Mouse (Mus musculus) forebrain, embryonic 13.5 days (tissue): Measurements from ENCODE around the gene Cmpk2. TPM values are rescaled to one million over a fixed set of nuclear protein-coding genes. Genes with fewer than 3 reads are reported as not detected.
A peak's percentile ranks its signal among the peaks of the same experiment; 100 is the strongest.
"Not testable (repeated sequence)": the region's sequence is repeated elsewhere in the genome, so short reads cannot be mapped to it uniquely, and the experiment has no call there.

Source experiments
- ATAC-seq: fragments of 200-750 bp; cut with Nextera tagmentation; 2 replicates; pipeline ENCODE4 v1.8.0; 2017
- H3K27ac ChIP-seq: fragments of 300-500 bp; sonication (generic); 2 replicates; pipeline ENCODE4 v1.5.1; 2015; ENCODE audit warnings: inconsistent platforms, mild to moderate bottlenecking, moderate library complexity
- H3K27me3 ChIP-seq: fragments of 300-500 bp; sonication (generic); 2 replicates; pipeline ENCODE4 v1.6.1; 2015; ENCODE audit warnings: mild to moderate bottlenecking, inconsistent platforms
- H3K36me3 ChIP-seq: fragments of 300-500 bp; sonication (generic); 2 replicates; pipeline ENCODE4 v1.6.1; 2015; ENCODE audit warnings: mild to moderate bottlenecking, inconsistent platforms; ENCODE audit not compliant: poor library complexity, severe bottlenecking
- H3K4me1 ChIP-seq: fragments of 300-500 bp; sonication (generic); 2 replicates; pipeline ENCODE4 v1.6.1; 2015; ENCODE audit warnings: inconsistent platforms
- H3K4me2 ChIP-seq: fragments of 300-500 bp; sonication (generic); 2 replicates; pipeline ENCODE4 v1.6.1; 2015; ENCODE audit warnings: inconsistent platforms, mild to moderate bottlenecking, moderate library complexity
- H3K4me3 ChIP-seq: fragments of 300-500 bp; sonication (generic); 2 replicates; pipeline ENCODE4 v1.5.1; 2015; ENCODE audit warnings: mild to moderate bottlenecking, inconsistent platforms
- H3K9ac ChIP-seq: fragments of 300-500 bp; sonication (generic); 2 replicates; pipeline ENCODE4 v1.6.1; 2015; ENCODE audit warnings: mild to moderate bottlenecking, inconsistent platforms
- H3K9me3 ChIP-seq: fragments of 300-500 bp; sonication (generic); replicated peaks from 2 replicates; pipeline ENCODE4 v1.6.1; 2016; ENCODE audit warnings: inconsistent platforms
- WGBS: fragments of 180-500 bp; shearing (Covaris S2); methylation state at CpG from one replicate; pipeline ENCODE4 v1.1.7; 2015; 5-methylcytosine and 5-hydroxymethylcytosine counted together
- polyA plus RNA-seq: library from polyadenylated mRNA; unstranded; fragments of >200 nt; fragmentation: Nextera tagmentation; extraction: Ambion mirVana; gene quantifications from 2 replicates; pipeline ENCODE4 v1.2.1, GENCODE M21; 2015

Gene Cmpk2
- polyA plus RNA-seq, 1 experiment from 2014 or later: 5.9 TPM

DNA sequence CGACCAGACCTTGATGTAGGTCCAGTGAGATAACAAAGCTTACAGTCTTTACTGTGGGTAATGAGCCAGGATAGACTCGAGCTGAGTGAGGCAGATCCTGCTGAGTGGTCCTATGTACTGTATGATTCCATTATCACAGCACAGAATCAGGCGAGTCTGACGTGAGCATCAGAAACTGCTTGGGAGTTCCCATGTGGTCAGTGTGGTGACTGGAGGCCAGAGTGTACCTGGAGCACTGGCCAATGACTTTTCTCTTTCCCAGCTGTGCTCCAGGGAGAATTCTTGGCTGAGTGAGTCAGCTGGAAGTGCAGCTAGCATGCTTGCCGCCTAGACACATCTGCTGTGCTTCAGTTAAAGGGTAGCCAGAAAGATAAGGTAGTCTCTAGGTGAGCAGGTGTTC is 14.3 kb upstream of the Cmpk2 start:
- 44% methylated on average over 5 of the region's 5 CpGs for WGBS
- Histone ChIP-seq H3K27me3 (no peaks in the 10 kb centered on the region), H3K9ac (no peak overlapping the region), H3K27ac (no peak overlapping the region), H3K4me3 (no peak overlapping the region), H3K4me1 (peaks cover 10% of the 10 kb centered on the region), H3K9me3 (no peaks in the 10 kb centered on the region), H3K36me3 (no peaks in the 10 kb centered on the region), H3K4me2 (no peak overlapping the region)
- no peak for ATAC-seq

DNA sequence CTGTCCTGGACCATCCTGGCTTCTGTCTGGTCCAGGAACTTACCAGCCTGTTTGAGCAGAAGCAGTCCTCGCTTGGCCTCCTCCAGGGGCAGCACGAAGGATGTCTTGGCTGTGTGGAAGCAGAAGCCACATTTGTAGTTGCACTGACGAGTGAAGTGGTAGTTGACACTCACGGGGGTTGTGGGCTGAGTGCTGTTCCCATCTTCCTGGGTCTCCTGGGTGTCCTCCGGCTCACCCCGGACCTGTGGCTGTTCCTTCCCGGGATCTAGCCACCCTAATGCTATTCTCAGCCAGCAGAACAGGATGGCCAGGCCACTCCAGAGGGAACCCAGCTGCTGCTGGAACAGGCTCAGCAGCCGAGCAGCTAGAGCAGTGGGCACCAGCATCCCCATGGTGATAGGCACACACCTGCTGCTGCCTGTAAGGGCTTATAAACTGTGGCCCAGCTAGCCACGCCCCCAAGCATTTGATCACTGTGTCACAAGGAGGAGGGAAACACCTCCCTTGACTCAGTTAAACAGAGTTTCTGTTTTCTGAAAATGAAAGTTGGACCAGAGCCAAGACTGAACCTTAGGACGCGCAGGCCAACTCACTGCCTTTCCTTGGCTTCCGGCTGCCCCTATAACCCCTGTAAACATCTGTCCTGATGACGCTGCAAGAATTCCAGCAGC is 12.8 kb upstream of the Cmpk2 start, which contains the start of gene Rsad2:
TSS of gene Rsad2 (minus strand) at position 425 of the 671 bp plus-strand sequence.
- Histone ChIP-seq H3K4me1 (peaks cover 10% of the 10 kb centered on the region), H3K9me3 (no peaks in the 10 kb centered on the region), H3K27ac (no peak within 1 kb of the TSS), H3K9ac (no peak within 1 kb of the TSS), H3K4me3 (no peak within 1 kb of the TSS), H3K36me3 (no peaks in the 10 kb centered on the region), H3K4me2 (peak within 1 kb of the TSS; percentile 28), H3K27me3 (no peaks in the 10 kb centered on the region)
- 50% methylated on average over 13 of the region's 13 CpGs for WGBS
- ATAC-seq: peak; percentile 59

DNA sequence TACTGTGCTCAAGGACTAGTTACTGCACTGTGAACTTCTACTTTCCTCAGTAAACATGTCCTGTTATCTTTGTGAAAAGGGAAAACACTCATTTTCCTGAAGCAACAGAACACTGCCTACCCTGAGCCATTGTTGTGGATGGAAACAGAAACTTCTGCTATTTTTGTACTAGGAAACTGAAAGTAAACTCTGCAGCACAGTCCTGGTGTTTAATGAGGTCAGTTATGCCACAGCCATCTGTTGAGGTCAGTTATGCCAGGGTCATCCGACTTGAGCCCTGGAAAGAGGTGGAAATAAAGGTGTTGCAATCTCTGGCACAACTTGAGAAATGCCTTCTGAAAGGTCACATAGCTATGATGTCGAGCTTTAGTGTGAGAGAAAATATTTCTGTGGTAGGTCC is 8.9 kb upstream of the Cmpk2 start:
- no peak overlapping the region for H3K9ac ChIP-seq
- no peak overlapping the region for H3K4me3 ChIP-seq
- H3K4me1 ChIP-seq: peaks cover 10% of the 10 kb centered on the region
- H3K9me3 ChIP-seq: no peaks in the 10 kb centered on the region
- H3K4me2 ChIP-seq: no peak overlapping the region
- ATAC-seq: no peak
- no peaks in the 10 kb centered on the region for H3K36me3 ChIP-seq
- H3K27me3 ChIP-seq: no peaks in the 10 kb centered on the region
- H3K27ac ChIP-seq: no peak overlapping the region
- 75% methylated on average over 2 of the region's 2 CpGs for WGBS

DNA sequence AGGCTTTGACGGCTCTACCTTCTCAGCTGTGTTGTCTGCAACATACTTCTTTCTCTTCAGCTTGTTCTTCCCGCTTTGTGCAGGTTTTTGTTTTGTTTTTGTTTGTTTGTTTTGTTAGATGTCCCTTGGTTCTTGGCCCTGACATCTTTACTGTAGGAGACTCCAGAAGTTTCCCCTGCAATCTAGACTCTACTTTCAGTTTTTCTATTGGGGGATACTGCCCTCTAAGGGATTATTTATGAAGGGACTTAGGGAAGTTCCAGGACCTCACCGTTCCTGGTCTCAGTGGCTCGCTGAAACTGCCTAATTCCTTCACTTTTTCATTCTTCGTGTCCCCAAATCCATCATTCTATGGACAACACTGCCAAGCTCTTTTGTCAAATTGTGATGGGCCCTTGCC is 3.4 kb upstream of the Cmpk2 start:
- Histone ChIP-seq H3K4me1 (peaks cover 9% of the 10 kb centered on the region), H3K27ac (no peak overlapping the region), H3K36me3 (no peaks in the 10 kb centered on the region), H3K4me2 (no peak overlapping the region), H3K4me3 (no peak overlapping the region), H3K9ac (no peak overlapping the region), H3K27me3 (no peaks in the 10 kb centered on the region), H3K9me3 (no peaks in the 10 kb centered on the region)
- ATAC-seq: no peak
- 82% methylated on average over 5 of the region's 5 CpGs for WGBS

DNA sequence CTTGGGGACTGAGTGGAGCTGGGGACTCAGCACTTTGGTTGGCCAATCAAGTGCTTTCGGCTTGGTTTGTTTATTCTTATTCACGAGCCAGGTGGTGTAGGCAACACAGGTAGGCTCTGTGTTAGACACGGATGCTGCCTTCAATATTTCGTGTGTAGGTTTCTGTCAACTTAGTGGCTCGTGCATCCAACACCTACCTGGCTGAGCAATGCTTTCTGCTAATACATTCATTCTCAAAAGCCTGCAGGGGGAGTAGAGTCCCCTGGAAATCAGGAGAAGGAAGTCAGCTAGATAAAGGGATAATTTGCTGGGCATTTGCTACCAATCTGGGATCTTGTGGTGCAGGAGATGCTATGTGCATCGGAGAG is 1.0 kb downstream of the Cmpk2 start:
- Histone ChIP-seq H3K27ac (peak overlapping the region; percentile 86), H3K27me3 (no peaks in the 10 kb centered on the region), H3K4me3 (peak overlapping the region; percentile 61), H3K4me2 (peak overlapping the region; percentile 96), H3K9ac (peak overlapping the region; percentile 87), H3K4me1 (peaks cover 10% of the 10 kb centered on the region), H3K36me3 (no peaks in the 10 kb centered on the region), H3K9me3 (no peaks in the 10 kb centered on the region)
- 21% methylated on average over 6 of the region's 6 CpGs for WGBS
- ATAC-seq: peak; percentile 14; the same call in 1 of the 2 replicates

DNA sequence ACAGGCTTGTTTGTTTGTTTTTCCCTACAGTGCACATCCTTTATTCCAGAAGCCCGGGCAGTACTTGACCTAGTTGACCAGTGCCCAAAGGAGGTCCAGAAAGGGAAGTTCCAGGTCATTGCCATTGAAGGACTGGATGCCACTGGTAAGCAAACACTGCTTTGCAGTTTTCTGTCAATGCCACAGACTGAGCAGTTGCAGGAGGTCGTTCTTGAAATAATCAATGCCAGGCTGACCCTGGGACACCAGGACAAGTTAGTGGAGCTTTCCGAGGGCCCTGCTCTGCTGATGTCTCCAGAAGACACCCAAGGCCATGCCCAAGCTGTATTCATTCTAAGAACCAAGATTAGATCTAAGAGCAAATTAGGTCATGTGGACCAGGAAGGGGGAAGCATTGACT is 2.4 kb downstream of the Cmpk2 start:
- H3K9ac ChIP-seq: no peak overlapping the region
- no peaks in the 10 kb centered on the region for H3K9me3 ChIP-seq
- H3K4me1 ChIP-seq: peaks cover 10% of the 10 kb centered on the region
- no peak overlapping the region for H3K4me2 ChIP-seq
- H3K27me3 ChIP-seq: no peaks in the 10 kb centered on the region
- whole genome bisulfite sequencing: 84% methylated on average over 3 of the region's 3 CpGs
- no peak overlapping the region for H3K4me3 ChIP-seq
- no peak for ATAC-seq
- no peaks in the 10 kb centered on the region for H3K36me3 ChIP-seq
- H3K27ac ChIP-seq: no peak overlapping the region

DNA sequence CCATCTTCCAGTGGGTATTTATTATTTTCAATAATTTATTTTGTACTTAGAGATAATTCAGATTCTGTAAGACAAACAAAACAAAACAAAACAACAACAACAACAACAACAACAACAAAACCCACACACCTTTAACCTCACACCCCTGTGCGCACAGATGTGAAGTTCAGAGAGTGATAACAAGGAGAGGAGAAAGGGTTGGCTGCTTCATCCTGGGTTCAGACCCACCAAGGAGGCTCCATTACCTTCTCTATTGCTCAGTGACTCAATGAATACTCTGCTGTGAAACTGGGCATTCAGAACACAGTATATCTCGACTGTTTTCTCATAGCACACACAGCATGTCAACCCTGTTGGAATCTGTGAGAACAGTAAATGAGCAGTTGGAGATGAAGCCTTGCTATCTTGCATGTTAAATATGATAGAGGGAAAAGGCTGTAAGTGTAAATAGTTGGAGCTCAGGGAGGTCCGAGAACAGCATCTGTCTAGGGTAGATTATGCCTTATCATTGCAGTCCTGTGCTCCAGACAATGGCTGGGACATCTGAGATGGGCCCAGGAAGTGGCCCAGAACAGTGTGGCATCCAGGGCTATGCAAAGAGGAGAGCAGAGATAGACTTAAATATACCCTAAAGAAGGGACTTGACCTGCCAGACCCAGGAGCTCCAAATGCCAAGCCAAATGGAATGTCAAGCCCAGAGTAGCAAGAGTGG is 3.9 kb downstream of the Cmpk2 start:
- WGBS: 84% methylated on average over 3 of the region's 3 CpGs
- Histone ChIP-seq H3K4me1 (peaks cover 10% of the 10 kb centered on the region), H3K9me3 (no peaks in the 10 kb centered on the region), H3K9ac (no peak overlapping the region), H3K36me3 (no peaks in the 10 kb centered on the region), H3K4me2 (no peak overlapping the region), H3K27me3 (no peaks in the 10 kb centered on the region), H3K4me3 (no peak overlapping the region), H3K27ac (no peak overlapping the region)
- no peak for ATAC-seq

DNA sequence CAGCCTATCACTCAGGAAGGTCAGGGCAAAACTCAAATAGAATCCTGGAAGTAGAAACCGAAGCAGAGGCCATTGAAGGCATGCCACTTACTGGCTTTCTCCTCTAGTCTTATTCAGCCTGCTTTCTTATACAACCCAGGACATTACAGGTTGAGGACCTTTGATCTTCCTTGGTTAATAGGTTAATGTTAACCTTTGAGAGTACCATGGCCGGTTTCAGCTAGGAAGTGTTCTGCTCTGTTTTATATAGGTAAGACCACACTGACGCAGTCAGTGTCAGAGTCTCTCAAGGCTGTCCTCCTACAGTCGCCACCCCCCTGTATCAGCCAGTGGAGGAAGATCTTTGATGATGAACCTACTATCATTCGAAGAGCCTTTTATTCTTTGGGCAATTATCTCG is 4.7 kb downstream of the Cmpk2 start:
- H3K27ac ChIP-seq: no peak overlapping the region
- no peak overlapping the region for H3K9ac ChIP-seq
- peaks cover 10% of the 10 kb centered on the region for H3K4me1 ChIP-seq
- no peak overlapping the region for H3K4me3 ChIP-seq
- H3K36me3 ChIP-seq: no peaks in the 10 kb centered on the region
- no peaks in the 10 kb centered on the region for H3K27me3 ChIP-seq
- ATAC-seq: no peak
- 91% methylated on average over 6 of the region's 6 CpGs for WGBS
- H3K4me2 ChIP-seq: no peak overlapping the region
- no peaks in the 10 kb centered on the region for H3K9me3 ChIP-seq

DNA sequence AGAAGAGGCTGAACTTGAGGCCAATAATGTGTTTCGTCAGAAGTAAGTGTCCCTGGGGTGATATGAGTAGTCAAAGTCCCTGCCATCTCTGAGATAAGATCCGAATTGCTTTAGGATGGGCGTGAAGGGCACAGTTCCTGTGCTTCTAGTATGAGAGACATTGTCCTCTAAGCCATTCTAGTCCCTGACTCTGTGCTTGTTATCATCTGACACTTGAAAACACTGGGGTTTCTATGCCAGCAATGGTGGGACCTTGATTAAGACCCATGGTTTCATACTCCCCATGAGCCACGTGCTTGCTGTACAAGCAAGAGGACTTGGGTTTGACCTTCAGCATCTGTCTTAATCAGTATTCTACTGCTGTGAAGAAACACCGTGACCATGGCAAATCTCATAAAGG is 8.2 kb downstream of the Cmpk2 start:
- H3K9me3 ChIP-seq: no peaks in the 10 kb centered on the region
- H3K36me3 ChIP-seq: no peaks in the 10 kb centered on the region
- no peak overlapping the region for H3K27ac ChIP-seq
- no peak overlapping the region for H3K4me2 ChIP-seq
- no peaks in the 10 kb centered on the region for H3K27me3 ChIP-seq
- H3K9ac ChIP-seq: no peak overlapping the region
- ATAC-seq: no peak
- H3K4me1 ChIP-seq: no peaks in the 10 kb centered on the region
- WGBS: 90% methylated on average over 5 of the region's 5 CpGs
- no peak overlapping the region for H3K4me3 ChIP-seq

DNA sequence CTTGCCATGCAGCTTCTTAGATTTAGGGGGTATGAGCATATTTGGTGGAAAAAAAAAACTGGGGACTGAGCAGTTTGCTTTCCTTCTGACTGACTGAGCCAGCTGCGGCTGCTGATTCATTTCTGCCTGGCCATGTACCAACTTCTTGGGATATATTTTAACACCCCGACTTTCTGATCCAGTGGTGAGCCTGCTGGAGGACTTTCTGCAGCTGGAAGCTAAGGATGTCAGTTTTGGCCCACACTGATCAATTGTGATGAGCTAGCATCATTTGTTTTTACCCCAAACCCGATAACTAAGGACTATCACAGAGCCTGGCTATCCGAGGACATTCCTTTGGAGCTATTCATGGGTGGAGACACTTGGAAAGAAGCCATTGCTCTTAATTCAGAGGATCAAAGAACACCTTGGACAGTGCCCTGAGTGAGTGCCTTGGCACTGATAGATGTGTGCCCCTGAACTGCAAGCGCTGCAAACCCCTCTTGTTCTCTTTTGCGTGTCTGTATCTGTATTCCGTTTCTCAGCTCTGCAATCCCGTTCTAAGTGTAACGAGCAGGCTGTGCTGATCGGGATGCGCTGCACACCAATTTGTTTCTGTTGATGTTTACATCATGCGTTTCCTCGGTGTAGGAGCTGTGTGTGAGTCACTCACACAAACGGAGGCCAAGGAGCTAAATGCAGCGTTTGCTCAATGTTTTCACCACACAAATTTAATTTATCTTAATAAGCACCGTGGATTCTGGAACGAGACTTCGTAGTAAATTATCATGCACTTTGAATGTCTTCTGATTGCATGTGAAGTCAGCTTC is 9.4 kb downstream of the Cmpk2 start:
- ATAC-seq: no peak
- Histone ChIP-seq H3K4me2 (no peak overlapping the region), H3K9ac (no peak overlapping the region), H3K27ac (no peak overlapping the region), H3K27me3 (no peaks in the 10 kb centered on the region), H3K4me3 (no peak overlapping the region), H3K4me1 (no peaks in the 10 kb centered on the region), H3K9me3 (no peaks in the 10 kb centered on the region), H3K36me3 (no peaks in the 10 kb centered on the region)
- 75% methylated on average over 18 of the region's 18 CpGs for WGBS

DNA sequence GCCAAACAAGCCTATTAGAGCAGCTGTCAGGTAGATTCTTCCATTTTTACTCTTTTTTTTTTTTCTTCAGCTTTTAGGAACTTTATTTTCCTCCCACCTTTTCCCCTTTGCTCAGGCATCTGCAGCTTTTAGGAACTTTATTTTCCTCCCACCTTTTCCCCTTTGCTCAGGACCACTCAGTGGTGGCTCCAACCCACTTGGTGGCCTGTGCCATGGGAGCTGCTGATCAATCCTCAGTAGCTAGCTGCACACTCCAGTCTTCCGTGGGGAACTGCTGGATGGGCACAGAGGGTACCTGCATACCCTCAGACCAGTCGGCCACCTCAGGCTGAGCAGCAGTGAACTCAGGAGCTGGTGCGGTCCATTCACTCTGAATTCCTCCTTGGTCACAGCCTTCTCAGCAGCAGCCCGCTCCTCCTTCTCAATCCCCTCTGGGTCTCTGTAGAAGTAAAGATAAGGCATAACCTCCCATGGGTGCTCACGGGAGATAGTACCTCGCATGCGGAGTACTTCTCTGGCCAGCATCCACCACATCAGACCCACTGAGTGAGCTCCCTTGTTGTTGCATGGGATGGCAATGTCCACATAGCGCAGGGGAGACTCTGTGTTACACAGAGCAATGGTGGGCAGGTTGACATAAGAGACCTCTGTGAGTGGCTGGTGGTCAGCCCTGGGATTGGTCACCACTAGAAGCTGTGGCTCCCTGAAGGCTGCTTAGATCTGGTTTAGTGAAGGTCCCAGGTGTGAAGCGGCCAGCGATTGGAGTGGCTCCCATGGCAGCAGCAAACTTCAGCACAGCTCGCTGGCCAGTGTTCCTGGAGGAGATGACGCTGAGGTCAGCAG is 17.0 kb downstream of the Cmpk2 start:
- not testable (repeated sequence) for H3K9me3 ChIP-seq, H3K4me2 ChIP-seq, H3K36me3 ChIP-seq, H3K4me3 ChIP-seq, ATAC-seq, H3K9ac ChIP-seq, H3K27ac ChIP-seq, H3K27me3 ChIP-seq
- peaks cover 15% of the 10 kb centered on the region for H3K4me1 ChIP-seq
- 95% methylated on average over 12 of the region's 12 CpGs for WGBS
